Mouse (Mus musculus): ENCODE measurements around the gene Nr1d2.
"Not testable (repeated sequence)": the region's sequence is repeated elsewhere in the genome, so short reads cannot be mapped to it uniquely, and the experiment has no call there.

Nr1d2 gene

GRCm38 (mm10) chr14:18238750-18239731 is at the start of gene Nr1d2:
Gene Nr1d2, minus strand, starts transcription at chr14:18239127.
- peak; percentile 87 to 97 for DNase-seq (ENCODE audit: low spot score in 2 of 2)

GRCm38 (mm10) chr14:18287391-18287790 is 48.5 kb upstream of the Nr1d2 start:
- DNase-seq (ENCODE audit: low spot score in 2 of 2) = no peak

DNA sequence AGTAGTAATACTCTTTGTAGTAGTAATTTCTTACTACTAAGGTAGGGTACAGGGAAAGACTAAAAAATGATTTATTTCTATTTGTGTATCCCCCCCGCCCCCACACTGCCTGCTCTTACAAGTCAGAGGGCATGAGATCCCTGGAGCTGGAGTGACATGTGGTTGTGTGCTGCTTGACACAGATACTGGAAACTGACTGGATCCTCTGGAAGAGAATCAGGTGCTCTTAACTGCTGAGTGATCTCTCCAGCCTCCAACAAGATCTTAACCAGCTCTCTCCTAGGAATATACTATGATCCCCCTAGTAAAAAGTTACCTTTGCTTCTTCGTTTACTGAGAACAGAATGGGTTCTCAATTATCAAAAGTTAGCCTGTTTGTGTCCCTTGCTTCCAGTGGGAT is 47.5 kb upstream of the Nr1d2 start:
- no peak for DNase-seq (ENCODE audit: low spot score in 2 of 2)

DNA sequence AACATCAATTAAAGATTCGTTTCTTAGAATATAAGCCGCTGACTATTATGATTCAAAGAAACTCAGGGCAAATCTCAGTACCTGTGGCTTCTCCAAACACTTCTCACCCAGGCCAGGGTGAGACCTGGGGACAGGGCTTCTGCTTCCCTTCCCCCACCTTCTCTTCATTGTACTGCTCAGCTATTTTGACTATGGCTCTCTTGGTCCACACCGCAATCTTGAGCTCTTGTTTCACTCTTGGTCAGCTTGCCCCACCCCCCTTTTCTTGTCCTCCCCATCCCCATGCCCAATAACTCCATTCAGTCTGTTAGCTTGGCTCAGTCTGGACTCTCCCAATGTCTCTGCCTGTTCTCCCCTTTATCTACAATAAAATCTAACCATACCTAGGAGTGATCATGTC is 46.5 kb upstream of the Nr1d2 start:
- no peak for DNase-seq (ENCODE audit: low spot score in 2 of 2)

GRCm38 (mm10) chr14:18284581-18284980 is 45.7 kb upstream of the Nr1d2 start:
- no peak for DNase-seq (ENCODE audit: low spot score in 2 of 2)

- DNase-seq (ENCODE audit: low spot score in 2 of 2) = no peak
Observed at GRCm38 (mm10) chr14:18280375-18280774, 41.4 kb upstream of the Nr1d2 start.

DNA sequence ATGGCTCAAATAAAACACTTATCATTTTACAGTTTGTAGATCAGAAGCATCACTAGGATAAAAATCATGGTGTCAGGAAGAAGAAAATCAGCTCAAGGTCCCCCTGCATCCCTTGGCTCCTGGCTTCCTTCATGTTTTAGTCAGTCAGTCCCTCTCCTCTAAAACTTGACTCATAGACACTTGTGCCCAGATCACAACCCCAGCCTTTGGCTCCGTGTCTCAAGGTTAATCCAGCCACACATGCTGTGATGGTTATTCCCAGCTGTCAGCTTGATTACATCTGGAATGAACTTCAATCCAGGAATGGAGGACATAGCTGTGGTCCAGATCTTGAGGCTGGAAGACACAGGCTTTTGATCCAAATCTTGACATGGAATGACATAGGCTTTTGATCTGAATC is 35.6 kb upstream of the Nr1d2 start:
- no peak for DNase-seq (ENCODE audit: low spot score in 2 of 2)

- DNase-seq (ENCODE audit: low spot score in 2 of 2) = no peak
Observed at GRCm38 (mm10) chr14:18271666-18272065, 32.7 kb upstream of the Nr1d2 start.

GRCm38 (mm10) chr14:18270529-18271441 is 31.9 kb upstream of the Nr1d2 start, which contains the start of the genes Nkiras1 and Rpl15:
Gene Nkiras1, plus strand, starts transcription at chr14:18271136.
Gene Rpl15, minus strand, starts transcription at chr14:18271391.
- DNase-seq (ENCODE audit: low spot score in 2 of 2) = peak; percentile 91 to 97

DNA sequence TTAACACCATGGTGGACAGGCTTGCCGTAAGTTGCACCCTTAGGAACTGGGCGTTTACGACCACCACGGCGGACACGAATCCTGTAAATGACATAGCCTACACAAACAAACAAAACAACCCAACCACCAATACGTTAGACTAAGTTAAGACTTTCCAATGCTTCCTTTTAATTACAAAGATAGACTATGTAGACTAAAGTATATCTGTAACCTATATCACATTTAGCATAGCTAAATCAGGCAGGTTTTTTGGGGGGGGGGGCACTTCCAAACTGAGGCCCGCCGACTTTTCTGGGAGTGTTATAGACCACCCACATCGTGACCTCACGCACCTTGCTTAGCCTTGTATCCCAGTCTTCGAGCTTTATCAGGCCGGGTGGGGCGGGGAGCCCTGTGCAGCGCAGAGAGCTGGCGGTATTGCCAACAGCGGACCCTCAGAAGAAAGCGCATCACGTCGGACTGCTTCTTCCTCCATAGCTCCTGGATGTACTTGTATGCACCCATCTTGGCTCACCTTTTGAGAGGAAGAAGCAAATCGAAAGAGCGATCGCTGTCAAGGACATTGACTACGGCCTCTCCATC is 31.1 kb upstream of the Nr1d2 start:
- DNase-seq (ENCODE audit: low spot score in 2 of 2) = not testable (repeated sequence)

GRCm38 (mm10) chr14:18263427-18263826 is 24.5 kb upstream of the Nr1d2 start:
- DNase-seq (ENCODE audit: low spot score in 2 of 2) = peak in 1 of 2 experiments; percentile 26

DNA sequence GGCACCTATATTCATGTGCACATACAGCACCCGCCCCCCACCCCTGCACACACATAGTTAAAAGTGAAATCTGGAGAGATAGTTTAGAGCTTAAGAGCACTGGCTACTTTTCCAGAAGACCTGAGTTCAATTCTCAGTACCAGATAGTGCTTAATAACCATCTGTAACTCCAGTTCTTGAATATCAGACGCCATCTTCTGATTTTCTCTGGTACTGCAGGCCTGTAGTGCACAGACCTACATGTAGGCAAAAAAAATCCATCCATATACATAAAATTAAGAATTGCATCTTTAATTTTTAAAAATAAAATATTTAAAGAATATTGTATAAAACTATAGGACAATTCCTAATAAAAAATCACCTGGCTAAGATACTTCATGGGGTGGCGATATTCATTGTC is 22.3 kb upstream of the Nr1d2 start:
- DNase-seq (ENCODE audit: low spot score in 2 of 2) = no peak

DNA sequence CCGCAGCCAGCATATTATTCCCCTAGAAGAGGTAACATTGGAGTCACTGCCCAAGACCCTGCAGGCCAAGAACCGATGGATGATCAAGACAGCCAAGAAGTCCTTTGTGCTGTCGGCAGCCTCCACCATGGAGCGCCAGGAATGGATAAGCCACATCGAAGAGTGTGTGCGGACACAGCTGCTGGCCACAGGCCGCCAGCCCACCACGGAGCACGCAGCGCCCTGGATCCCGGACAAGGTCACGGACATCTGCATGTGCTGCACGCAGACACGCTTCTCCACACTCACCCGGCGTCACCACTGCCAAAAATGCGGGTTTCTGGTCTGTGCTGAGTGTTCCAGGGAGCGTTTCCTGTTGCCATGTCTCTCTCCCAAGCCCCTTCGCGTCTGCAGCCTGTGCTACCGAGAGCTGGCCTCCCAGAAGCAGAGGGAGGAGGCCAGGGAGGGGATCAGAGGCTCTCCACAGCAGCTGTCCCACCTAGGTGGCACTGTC is 3.8 kb upstream of the Nr1d2 start:
- DNase-seq (ENCODE audit: low spot score in 2 of 2) = no peak

- DNase-seq (ENCODE audit: low spot score in 2 of 2) = no peak
Observed at GRCm38 (mm10) chr14:18241786-18242185, 2.9 kb upstream of the Nr1d2 start.

DNA sequence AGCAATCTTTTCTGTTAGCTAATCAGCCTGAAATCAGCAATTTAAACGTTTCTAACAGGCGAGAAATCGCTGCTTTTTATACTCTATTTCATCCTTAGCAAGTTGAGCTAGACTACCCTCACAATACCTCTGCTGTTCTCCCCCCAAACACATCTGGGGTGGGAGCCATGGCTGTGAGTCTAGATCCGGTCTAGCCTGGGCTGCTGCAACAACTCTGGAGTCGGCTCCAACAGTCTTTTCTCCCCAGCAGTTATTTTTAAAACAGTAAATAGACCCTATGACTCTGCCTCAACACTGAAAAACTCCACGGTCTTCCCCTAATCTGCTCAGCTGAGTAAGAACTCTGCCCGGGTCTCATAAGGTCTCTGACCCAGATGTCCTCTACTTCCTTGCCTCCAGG is 1.2 kb upstream of the Nr1d2 start:
- no peak for DNase-seq (ENCODE audit: low spot score in 2 of 2)

DNA sequence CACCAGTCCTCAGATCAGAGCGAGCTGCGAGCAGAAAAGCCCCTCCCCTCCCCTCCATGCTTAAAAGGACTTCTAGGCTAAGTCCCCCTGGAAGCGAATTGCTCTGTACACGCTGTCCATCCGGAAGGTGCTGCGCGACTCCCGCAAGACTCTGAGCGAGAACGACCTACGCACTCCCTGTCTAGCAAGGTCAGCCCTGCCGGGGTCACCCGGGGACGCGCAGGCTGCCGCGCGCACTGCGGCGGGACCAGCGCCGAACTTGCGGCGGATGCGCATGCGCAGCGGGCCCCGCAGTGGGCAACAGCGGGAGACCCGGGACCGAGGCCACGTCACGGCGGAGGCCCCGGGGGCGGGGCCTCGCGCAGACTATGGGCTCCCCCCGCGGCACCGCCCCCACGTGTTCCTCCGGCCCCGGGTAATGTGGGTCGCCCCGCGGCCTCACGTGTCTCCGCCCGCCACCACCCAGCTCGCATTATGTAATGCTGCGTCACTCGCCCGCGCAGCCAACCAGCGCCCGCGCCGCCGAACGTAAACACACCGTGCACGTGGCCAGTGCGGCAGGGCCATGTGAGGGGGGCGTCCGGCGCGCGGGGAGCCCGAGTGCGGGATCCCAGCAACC is 687 bp downstream of the Nr1d2 start:
- peak; percentile 95 to 97 for DNase-seq (ENCODE audit: low spot score in 2 of 2)

GRCm38 (mm10) chr14:18237381-18237780 is 1.5 kb downstream of the Nr1d2 start:
- DNase-seq (ENCODE audit: low spot score in 2 of 2) = no peak

DNA sequence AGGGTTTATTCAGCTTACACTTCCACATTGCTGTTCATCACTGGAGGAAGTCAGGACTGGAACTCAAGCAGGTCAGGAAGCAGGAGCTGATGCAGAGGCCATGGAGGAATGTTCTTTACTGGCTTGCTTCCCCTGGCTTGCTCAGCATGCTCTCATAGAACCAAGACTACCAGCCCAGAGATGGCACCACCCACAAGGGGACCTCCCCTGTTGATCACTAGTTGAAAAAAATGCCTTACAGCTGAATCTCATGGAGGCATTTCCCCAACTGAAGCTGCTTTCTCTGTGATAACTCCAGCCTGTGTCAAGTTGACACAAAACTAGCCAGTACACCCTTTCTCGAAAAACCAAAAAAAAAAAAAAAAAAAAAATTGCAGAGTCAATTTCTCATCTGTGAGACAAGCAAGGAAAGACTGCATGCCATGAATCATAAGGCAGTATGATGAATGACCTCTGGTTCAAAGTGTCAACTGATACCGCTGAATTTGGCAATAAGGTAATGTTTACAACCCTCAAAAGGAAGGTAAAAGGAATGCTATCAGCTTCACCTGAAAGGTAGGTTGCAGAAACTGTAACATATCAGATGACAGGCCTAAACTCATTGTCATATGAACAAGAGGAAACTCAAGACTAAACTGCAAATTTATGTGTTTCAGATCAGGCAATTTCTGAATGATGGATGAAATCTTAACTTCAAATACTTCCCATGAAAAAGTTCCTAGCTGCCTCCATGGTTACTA is 2.3 kb downstream of the Nr1d2 start:
- DNase-seq (ENCODE audit: low spot score in 2 of 2) = not testable (repeated sequence)

DNA sequence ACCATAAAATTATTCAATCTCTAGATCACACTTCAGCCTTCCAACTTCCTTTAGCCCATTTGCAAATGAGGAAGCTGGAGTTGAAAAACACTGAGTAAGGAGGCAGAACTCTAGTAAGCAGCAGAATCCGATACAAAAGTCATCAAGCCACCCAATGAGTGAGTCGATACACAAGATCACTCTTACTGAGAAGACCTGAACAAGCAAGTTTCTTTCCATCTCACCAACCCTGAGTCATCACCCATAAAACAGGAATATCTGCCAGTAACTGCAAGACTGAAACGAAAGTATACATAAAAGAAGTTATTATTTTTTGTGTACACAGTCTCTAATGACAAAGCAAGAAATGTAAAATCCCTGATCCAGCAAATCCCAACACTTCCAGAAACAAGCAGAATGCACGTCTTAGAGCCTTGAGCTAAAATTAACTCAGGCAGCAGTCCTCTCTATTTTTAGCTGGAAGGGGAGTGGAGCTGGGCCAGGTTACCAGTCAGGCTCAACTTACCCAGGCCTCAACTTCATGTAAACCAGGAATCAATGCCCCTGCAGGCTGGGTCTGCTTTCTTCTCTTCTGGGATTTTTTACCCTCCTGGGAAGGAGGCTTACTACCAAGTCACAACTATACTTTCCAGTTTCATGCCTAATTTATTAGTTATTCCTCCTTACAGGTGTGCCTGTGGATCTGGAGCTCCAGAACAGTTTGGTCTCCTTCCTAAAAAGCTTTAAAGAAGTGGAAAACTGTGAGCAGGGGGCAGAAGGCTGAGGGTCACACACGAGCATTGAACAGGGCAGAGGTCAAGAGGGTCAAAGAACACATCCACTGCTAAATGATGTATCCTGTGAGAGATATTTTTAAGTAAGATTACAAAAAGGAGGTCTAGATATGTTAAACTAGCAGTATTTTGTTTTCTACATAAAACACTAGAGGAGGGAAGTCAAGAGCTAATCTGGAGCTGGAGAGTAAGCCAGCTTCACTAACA is 4.7 kb downstream of the Nr1d2 start:
- no peak for DNase-seq (ENCODE audit: low spot score in 2 of 2)
